Mouse (Mus musculus) lung, postnatal 10 days (tissue): Measurements from ENCODE around the gene D430041D05Rik.

Experiments
- DNase-seq: peaks from one replicate; pipeline ENCODE4 v3.0.0; 2021

The D430041D05Rik gene

DNA sequence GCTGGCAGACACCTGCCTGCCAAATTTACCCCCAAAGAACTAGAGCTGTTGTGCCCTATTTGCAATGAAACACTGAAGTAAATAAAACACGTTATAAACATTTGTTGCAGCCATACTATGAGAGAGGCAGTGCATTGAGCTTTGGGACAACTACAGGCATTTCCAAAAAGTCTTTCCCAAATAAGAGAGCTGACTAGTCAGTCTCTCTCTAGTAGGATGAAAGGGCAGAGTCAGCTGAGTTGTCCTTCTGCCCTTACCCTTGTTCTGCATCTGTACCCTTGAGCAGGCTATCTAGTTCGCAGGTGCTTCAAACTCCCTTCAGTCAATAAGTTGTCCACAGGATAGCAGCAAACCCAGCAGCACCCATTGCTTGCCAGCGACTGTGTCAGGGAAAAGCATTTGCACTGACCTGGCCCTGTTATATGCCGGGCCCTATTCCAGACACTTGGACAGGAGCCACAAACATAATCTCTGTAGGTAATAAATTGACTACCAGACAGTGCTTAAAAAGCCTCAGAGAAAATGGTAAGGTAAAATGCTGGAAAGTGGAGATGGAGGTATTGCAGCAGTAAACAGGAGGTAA, at the start of gene D430041D05Rik:
Gene D430041D05Rik, minus strand, starts transcription at position 51 of the 583 bp plus-strand sequence.
- no peak for DNase-seq

DNA sequence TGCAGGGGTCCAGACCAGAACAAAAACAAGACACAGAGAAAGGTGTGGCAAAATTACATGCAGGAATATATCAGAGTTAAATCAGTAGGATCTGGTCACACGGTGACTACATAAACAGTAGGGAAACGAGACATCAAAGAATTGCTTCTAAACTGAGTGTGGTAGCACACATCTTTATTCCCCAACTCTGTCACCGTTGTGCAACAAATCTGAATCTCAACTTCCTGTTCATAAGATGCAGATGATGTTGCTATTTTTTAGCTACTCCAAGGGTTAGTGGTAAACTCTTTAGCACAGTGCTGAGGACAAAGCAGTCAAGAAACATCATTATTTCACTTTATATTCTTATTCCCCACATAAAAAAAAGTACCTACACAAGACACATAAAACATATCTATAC, 49.2 kb upstream of the D430041D05Rik start:
- DNase-seq, result no peak

DNA sequence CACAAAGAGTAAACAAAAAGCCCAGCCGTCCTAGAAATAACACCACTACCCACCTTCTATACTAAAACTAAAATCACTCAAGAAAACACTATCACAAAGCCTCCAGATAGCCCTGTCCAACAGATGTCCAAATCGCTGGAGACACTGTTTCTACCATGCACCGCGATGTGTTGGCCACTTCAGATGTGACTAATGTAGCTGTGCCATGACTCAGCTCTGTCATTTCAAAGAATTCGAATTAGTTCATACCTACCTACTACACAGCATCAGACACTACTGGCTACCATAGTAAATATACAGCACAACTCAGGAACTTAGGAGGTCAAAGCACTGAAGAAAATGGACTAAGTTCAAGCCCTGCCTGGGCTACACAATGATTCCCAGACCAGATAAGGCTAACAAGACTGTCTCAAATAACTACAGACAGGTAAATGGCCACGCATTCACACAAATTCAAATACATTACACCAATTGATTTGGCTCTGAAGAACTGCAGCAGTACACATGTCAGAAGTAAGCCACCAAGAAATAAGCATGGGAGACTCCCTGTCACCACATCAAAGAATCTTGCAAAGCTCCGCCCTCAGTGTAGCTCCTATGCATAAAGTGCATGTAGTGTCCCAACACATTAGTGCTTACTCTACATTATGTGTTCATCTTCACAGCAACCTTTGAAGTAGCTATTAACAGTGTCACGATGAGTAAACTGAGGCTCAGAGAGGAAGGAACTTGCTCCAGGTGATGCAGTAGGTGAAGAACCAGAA, 47.9 kb upstream of the D430041D05Rik start:
- DNase-seq, result no peak

DNA sequence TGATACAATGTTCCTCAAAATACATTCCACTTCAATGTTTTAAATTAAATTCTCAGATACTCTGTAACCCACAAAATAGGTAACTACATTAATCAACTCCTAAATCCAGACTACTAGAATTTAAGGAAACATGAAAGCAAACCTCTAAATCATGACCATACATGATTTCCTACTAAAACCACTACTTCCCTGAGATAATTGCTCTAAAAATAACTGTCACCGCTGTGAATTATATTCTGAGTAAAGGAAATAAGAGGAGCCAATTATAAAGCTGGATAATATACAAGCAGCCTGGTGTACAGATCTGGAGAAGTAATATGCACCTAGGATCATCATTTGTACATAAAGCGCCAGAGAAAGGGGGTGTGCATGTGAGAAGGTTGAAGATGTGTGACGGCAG, 46.3 kb upstream of the D430041D05Rik start:
- no peak for DNase-seq

DNA sequence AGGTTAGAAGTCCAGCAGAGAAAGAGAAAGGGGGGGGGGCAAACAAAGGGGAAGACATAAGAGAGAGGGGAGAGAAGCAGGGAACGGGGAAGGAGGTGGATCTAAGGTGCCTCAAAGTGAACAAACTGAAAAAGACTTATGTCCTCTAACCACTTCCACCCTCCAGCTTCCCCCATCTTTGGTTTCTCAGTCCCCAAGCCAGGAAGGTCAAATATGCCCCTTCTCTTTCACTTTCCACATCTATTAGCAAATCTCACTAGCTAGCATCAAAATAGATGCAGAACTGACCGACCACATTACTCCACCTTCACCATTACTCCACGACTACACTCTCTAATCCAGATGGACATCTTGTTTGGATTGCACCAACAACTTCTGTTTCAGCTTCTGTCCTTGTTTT, 39.9 kb upstream of the D430041D05Rik start:
- no peak for DNase-seq

DNA sequence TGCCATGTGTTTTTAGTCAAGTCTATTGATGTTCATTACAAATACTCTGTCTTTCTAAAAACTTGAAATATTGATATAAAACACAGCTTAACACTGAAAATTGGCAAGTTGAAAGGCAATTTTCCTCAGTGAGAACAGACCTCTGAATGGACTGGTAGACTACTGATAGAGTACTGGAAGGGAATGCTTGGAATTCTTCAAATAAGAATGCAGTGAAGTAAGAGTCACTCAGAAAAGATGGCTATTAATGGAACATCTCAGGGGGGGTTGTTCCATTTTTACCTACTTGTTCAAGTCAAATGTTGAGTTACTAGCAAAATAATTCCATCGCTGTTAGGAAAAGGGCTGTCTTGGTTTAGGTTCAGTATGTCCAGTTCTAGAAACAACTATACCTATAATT, 38.4 kb upstream of the D430041D05Rik start:
- no peak for DNase-seq

DNA sequence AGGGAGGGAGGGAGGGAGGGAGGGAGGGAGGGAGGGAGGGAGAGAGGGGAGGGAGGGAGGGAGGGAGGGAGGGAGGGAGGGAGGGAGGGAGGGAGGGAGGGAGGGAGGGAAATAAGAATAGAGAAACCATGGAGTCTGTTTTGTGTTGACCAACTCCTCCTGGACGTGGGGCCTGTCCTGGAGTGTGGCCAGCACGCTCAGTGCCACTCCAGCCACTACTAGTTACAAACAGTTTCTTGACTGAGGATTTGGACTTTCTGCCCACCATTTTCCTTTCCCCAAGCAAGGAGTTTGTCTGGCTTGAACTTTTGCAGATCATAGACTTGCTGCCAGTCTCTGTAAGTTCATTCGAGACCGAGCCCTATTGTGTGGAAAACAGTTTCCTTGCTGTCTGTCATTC, 37.4 kb upstream of the D430041D05Rik start:
- no peak for DNase-seq

DNA sequence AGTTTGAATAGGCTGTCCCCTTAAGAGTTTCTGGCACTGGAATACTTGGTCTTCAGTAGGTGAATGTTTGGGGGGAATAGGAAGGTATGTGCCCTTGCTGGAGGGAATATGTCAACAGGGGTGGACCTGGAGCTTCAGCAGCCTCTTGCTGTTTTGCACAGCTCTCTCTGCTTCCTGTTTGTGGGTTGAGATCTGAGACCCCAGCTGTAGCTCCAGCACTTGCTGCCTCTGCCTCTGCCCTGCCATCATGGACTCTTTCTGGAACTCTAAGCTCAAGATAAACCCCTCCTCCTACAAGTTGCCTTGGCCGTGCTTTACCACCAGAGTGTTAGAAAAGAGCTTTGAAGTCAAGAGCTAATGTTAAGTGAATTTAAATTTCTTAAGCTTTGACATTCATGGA, 35.2 kb upstream of the D430041D05Rik start:
- DNase-seq, result no peak

DNA sequence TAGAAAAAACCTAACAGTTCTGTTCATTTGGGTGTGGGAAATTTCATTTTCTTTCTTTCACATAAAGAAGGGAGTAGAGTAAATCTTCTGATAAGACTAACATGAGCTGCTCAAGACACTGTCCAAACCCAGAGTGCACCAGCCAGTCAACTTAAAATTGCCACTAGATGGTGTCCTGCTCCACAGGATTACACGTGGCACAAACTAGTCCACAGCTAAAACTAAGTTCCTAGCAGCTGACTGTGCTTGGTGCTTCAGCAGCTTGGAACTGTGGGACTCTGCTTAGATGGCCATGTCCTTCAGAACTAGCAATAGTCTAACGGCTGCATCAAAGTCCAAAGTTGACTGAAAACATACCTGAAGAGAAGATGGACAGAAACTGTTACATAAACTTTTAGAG, 34.0 kb upstream of the D430041D05Rik start:
- DNase-seq, result peak; percentile 75

DNA sequence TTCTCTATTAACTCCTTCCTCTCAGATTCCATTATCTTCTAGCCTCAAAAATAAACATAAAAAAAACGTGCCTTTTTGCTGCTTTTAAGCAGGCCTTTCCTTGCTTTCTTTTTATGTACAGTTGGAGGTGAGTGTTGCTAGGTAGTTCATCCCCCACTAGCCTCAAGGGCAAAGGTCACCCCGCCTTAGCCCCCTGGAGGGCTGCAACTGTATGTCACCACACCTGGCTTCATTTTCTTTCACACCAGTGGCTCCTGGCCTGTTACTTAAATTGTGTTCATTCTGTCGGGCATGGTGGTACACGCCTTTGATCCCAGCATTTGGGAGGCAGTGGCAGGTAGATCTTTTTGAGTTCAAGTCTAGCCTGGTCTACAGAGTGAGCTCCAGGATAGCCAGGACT, 31.5 kb upstream of the D430041D05Rik start:
- no peak for DNase-seq

DNA sequence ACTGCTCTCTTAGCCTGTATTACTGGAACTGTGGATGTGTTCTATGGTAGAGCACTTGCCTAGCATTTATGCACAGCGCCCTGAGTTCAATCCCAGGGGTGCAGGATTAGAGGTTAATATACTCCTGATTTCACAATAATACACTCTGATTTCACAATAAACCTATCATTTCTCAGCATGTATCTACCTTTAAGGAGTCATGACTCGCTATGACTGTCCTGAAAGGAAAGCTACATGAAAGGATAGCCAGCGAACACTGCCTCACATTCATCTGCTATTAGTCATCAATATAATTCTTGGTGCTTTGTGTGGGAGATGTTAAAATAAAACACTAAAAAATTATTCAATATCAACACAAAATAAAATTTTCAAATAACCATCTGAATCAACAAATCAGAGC, 25.4 kb upstream of the D430041D05Rik start:
- DNase-seq, result no peak

DNA sequence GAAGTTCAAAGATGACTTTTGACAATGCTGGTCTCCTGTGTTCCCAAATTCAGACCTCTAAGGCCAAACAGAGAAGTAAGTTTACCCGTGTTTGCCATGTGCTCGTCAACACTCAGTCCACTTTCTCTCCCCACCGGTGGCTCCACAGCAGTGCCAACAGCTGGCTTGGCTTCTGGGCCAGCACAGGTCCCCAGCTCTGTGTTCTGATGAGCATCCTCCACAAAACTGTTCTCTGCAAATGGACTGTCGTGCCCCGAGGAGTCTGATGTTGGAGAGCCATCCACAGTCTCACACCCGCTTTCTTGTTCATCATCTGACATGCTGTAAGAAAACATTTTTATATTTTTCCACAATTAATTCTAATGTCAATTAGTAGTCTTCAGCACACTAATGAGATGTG, 20.3 kb upstream of the D430041D05Rik start:
- no peak for DNase-seq

DNA sequence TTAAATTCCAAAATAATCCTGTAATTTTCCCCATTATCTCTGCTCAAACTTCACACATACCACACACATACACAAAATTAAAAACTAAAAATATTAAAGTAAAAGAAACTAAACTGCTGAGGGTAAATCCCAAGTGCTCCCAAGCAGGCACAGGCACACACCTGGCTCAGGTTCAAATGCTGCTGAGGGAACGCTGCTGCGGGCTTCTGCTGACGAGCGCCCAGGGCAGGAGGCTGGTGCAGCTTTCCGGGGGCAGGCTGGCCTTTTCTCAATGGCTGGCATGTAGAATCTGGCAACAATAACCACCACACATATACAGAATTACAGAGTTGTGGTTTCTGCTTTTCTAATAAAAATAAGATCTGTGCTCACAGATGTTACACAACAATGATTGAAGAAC, 19.8 kb upstream of the D430041D05Rik start:
- no peak for DNase-seq

DNA sequence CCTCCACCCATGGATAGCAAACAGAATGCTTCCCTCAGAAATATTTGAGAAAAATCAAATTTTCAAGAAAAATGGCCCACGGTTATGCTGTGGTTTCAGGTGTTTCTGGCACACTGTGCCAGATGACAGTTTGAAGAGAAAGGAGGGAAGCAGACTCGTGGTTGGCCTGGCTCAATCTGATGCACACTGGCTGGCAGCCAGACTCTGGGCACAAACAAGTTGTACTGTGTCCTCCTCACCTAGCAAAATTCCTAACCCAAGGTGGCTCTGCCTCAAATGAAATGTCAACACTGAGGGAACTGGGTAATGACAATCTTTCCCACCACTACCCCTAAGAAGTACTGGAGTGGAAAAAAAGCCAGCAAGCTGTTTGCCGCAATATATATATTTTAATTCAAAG, 15.3 kb upstream of the D430041D05Rik start:
- no peak for DNase-seq

DNA sequence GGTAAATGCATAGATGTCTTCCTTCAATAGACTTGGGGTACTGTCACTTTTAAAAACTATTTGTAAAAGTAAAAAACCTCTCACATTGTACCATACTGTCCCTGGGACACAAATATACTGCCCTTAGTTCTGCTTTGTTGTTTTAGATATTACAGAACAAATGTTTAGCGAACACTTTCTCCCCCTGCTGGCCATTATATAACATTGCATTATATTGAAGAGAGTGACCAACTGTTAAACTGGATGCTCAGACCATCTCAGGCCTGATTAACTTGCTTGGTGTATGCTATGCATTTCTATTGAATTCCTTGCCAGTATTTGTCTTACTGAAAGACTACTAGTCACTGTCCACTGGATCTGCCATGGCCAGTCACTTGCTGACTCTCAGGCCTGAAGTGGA, 11.4 kb upstream of the D430041D05Rik start:
- peak; percentile 10 for DNase-seq

DNA sequence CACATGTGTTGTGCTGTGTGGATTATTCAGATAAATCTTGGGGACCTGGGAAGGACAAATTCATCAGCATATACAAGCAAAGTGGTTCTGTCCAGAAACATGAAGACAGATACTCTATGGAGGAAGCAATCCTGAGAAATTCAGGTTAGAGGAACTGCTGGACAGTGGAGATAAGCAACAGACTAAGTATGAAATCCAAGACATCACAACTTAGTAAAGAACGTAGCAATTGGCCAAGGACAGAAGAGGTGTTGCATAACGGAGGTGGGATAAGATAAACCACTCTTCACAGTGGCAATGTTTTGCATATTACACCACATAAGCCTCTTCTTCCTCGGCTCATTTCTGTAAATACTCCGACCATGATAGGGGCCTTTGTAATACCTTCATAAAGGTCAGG, 10.0 kb upstream of the D430041D05Rik start:
- DNase-seq, result no peak

DNA sequence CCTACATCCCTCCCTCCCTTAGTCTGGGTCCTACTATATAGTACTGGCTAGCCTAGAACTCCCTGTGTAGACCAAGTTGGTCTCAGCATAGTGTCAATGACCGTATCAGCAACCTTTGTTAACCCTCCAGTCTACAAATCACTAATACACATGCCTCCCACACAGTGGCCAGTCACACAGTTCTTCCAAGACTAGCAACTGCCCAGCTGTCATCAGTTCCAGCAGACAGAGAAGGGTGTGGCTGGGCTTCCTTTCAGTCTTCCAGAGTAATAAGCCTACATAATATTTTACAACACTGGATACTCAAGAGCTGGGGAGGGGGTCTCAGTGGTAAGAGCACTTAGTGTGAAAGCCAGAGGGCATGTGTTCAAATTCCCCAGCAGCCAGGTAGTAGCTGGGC, 9.2 kb upstream of the D430041D05Rik start:
- DNase-seq, result no peak

DNA sequence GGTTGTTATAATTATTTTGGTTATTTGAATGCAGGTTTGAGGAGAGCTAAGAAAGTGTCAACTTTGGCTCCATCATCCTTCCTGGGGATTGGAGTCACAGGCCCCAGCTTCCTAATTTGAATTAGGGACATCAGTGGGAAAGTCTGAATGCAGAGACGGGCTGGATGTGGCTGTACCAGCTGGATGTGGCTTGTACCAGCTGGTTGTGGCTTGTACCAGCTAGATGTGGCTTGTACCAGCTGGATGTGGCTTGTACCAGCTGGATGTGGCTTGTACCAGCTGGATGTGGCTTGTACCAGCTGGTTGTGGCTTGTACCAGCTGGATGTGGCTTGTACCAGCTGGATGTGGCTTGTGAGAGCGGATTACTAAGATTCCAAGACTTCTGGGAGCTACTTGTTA, 8.6 kb upstream of the D430041D05Rik start:
- no peak for DNase-seq

DNA sequence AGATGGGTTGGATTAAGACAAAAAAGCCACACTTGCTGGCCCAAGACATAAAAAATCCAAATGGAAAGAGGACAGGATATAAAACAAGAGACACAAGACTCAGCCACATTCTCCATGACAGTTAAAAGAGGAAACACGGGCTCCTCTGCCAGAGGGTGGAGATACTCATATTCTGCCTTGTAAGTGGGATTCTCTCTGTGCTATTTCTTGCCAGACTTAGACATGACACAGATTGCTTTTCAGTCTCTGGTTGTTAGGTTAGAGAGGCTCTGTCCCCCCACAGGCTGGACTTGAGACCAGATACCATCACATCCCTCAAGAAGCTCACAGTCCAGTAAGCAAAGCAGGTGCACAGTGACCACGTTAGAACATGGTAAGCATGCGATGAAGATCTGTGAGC, 2.2 kb upstream of the D430041D05Rik start:
- no peak for DNase-seq

DNA sequence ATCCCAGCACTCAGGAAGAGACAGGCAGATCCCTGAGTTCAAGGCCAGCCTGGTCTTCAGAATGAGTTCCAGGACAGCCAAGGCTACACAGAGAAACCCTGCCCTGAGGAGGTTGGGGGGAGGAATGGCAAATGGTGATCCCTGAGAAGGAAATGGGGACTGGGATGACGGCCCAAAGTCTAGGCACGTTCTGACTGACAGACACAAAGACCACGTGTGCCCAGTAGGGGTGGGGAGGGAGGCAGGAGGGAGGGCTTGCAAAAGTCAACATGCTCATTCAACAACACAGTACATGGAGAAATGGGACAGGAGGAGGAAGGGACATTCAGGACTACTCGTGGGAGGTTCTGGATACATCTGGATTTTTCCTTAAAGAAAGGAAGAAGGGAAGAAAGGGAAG, 1.7 kb upstream of the D430041D05Rik start:
- DNase-seq, result no peak

DNA sequence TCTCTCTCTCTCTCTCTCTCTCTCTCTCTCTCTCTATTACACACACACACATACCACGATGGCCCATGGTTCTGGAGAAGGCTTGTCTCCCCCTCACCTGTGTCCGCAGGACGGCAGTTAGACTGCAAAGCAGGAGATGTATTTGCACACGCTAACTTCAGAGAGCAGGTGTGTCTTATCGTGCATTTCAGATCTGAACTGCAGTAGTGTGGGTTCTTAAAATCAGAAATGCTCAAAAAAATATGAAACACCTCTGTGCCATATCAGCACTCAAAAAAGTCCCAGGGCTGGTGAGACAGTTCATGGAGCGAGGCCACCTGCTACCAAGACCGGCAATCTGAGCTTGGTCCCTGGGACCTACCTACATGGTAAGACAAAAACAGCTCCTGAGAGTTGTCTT, 993 bp upstream of the D430041D05Rik start:
- DNase-seq, result no peak

DNA sequence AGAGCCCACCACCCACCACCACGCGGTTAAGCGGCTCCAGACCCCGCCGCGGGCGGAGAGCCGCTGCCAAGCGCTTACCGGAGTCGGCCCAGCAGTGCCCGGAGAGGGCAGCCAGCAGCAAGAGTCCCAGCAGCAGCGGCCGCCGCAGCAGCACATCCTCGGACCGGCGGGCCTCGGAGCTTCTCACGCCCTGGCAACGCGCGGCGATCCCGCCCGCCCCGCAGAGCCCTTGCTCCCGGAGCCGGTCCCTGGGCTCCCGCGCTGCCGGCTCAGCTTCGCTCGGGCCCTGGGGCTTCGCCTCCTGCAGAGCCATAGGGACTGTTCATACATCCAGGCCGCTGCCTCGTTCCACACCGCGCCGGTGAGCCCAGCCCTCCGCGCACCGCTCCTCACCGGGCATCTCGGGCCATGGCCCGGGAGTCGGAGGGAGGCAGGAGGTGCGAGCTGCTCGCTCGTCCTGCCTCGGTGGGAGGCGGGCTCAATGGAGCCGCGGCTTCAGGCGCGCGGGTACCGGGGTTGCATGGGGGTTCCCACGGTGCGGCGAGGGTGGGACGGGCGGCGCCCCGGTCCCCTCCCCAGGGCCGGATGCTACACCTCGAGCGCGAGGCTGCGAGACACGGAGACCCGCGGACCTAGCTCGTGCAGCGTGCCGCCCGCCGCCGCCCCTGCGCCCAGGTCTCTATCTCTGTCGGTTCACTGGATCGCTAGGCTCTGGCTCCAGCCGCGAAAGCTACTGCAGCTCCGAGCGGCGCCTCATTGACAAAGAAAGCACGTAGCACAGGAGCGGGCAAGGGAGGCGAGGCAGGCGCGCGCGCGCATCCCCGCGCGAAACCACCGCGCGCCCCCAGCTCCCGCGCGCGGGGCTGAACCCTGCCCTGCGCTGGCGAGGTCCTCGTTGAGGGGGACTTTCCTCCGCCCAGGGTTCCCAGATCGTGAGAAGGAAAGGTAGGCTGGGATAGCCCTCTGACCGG, 677 bp downstream of the D430041D05Rik start:
- DNase-seq, result peak; percentile 11

DNA sequence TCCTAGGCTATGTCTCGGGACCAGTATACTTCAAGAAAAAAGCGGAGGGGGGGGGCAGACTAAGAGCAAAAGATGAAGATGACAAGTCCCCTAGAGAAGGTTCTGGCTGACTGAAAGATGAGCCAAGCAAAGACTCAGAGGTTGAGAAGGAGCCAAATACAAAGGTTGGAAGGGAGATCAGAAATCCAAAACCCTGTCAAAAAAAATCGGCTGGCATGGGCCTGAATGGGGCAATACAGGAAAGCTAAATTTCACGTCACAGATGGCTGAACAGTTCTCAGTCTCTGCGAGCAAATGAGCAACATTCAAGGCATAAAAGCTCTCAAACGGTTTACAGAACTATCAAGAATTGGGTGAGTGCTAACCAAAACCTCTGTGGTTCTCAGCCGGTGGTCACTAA, 2.5 kb downstream of the D430041D05Rik start:
- DNase-seq, result no peak

DNA sequence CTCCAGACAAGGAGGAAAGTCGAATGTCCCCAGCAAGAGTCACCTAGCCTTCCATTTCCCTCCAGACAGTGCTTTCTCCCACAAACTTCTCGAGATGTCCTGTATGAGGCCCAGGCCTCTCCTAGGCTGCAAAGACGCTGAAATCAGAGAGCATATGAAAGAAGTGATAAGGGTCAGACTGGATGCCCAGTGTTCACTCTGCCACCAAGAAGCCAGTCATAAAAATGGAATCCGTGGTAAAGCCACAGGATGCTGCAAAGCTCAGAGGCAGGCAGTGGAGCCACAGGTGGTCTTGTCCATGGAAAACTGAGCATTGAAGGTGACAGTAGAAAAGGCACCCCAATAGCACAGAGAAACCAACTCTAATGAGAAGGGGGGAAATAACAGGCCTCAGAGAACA, 2.9 kb downstream of the D430041D05Rik start:
- DNase-seq, result no peak
